In genomic region chr11:6050066-6050560, GRCm38 (mm10) we compare ENCODE assay signal across 24 mouse cellular contexts. TPM values are rescaled to one million over a fixed set of nuclear protein-coding genes. Genes with fewer than 3 reads are reported as not detected.
DNase-seq lines count a peak whose midpoint lies in the region; ATAC-seq and TF ChIP-seq lines count a peak whose summit lies in the region.
"Had no signal": no experiment of that assay in that cellular context is flagged by ENCODE, and none has a peak within 500 bp of the region (broad histone marks: within the 10 kb centered on the region; RNA-seq: fewer than 3 reads in every experiment).

No protein-coding gene starts in this region.

- no peak for TF ChIP-seq POLR2A in cerebellum, adult 2 months (IDR thresholded peaks at IDR 0.05; ENCODE audit: borderline replicate concordance, insufficient read depth, low read length)

- no peaks in the 10 kb centered on the region for H3K9me3 ChIP-seq in hindbrain, postnatal 0 days (ENCODE audit: low read length)
- H3K9me3 ChIP-seq in hindbrain, embryonic 12.5 days (replicated peaks) = no peaks in the 10 kb centered on the region
- H3K9me3 ChIP-seq: embryonic facial prominence, embryonic 10.5 days; heart, embryonic 15.5 days; kidney, embryonic 15.5 days; limb, embryonic 10.5 days had no signal

- H3K4me3 ChIP-seq in hindbrain, postnatal 0 days (ENCODE audit: low read length) = no peak overlapping the region
- no peak overlapping the region for H3K4me3 ChIP-seq in hindbrain, embryonic 12.5 days
- H3K4me3 ChIP-seq in cerebellum, adult 2 months (replicated peaks; ENCODE audit: insufficient read depth, low read depth, low read length) = peak overlapping the region; percentile 3
- H3K4me3 ChIP-seq: embryonic facial prominence, embryonic 10.5 days; heart, embryonic 15.5 days; kidney, embryonic 15.5 days; limb, embryonic 10.5 days had no signal

- 45% methylated on average over 4 of the region's 4 CpGs for WGBS in hindbrain, postnatal 0 days
- WGBS in hindbrain, embryonic 12.5 days = 76% methylated on average over 4 of the region's 4 CpGs
- 10% methylated on average over 4 of the region's 4 CpGs for WGBS in cerebellum, adult 2 months

- H3K4me2 ChIP-seq in hindbrain, postnatal 0 days (ENCODE audit: low read depth, low read length) = no peak overlapping the region
- no peak overlapping the region for H3K4me2 ChIP-seq in hindbrain, embryonic 12.5 days (replicated peaks)
- H3K4me2 ChIP-seq: heart, embryonic 15.5 days; kidney, embryonic 15.5 days; liver, embryonic 11.5 days had no signal

- H3K9ac ChIP-seq in hindbrain, postnatal 0 days (replicated peaks; ENCODE audit: low read length) = no peak overlapping the region
- no peak overlapping the region for H3K9ac ChIP-seq in hindbrain, embryonic 12.5 days
- H3K9ac ChIP-seq: forebrain, postnatal 0 days; heart, embryonic 15.5 days; kidney, embryonic 15.5 days; liver, postnatal 0 days had no signal

- H3K36me3 ChIP-seq in hindbrain, postnatal 0 days (ENCODE audit: insufficient read depth, low read length) = no peaks in the 10 kb centered on the region; the same call in 1 of the 2 replicates
- no peaks in the 10 kb centered on the region for H3K36me3 ChIP-seq in hindbrain, embryonic 12.5 days
- H3K36me3 ChIP-seq: embryonic facial prominence, embryonic 10.5 days; heart, embryonic 15.5 days; kidney, embryonic 15.5 days; limb, embryonic 10.5 days had no signal

- no peaks in the 10 kb centered on the region for H3K4me1 ChIP-seq in hindbrain, postnatal 0 days (ENCODE audit: insufficient read depth, low read length)
- no peaks in the 10 kb centered on the region for H3K4me1 ChIP-seq in hindbrain, embryonic 12.5 days
- peaks cover 49% of the 10 kb centered on the region for H3K4me1 ChIP-seq in cerebellum, adult 2 months (ENCODE audit: control insufficient read depth, insufficient read depth, low read length)
- H3K4me1 ChIP-seq: embryonic facial prominence, embryonic 10.5 days; heart, embryonic 15.5 days; kidney, embryonic 15.5 days; limb, embryonic 10.5 days had no signal

- no peak for DNase-seq in cerebellum, postnatal 4 days (ENCODE audit: low spot score in 2 of 2)
- no peak for DNase-seq in hindbrain, postnatal 0 days (ENCODE audit: low spot score)
- peak; percentile 72 to 81 for DNase-seq in cerebellum, adult 2 months
- DNase-seq in cerebellum, postnatal 36 days = peak; percentile 59 to 63
- no peak for DNase-seq in adrenal gland, adult 18-20 months (ENCODE audit: low spot score in 2 of 2)
- no peak for DNase-seq in adrenal gland, postnatal 10 days
- DNase-seq: adrenal gland, postnatal 36 days; forebrain, postnatal 0 days; heart, postnatal 36 days; kidney, adult 11 months; kidney, postnatal 4 days; liver, postnatal 0 days; right cerebral cortex, adult 18-20 months; right cerebral cortex, postnatal 4 days; thymus, postnatal 36 days had no signal

- H3K27ac ChIP-seq in hindbrain, postnatal 0 days = no peak overlapping the region
- no peak overlapping the region for H3K27ac ChIP-seq in hindbrain, embryonic 12.5 days
- H3K27ac ChIP-seq in cerebellum, adult 2 months (ENCODE audit: insufficient read depth, low read length) = peak overlapping the region; percentile 6; the same call in 1 of the 2 replicates
- H3K27ac ChIP-seq: embryonic facial prominence, embryonic 10.5 days; heart, embryonic 15.5 days; kidney, embryonic 15.5 days; limb, embryonic 10.5 days; macrophage had no signal

- peak; percentile 33; the same call in 1 of the 2 replicates for ATAC-seq in cerebellum, adult (ENCODE audit: insufficient number of reproducible peaks, low FRiP score, low TSS enrichment)
- peak; percentile 47; the same call in 1 of the 2 replicates for ATAC-seq in hindbrain, postnatal 0 days
- ATAC-seq in hindbrain, embryonic 12.5 days (ENCODE audit: low FRiP score) = no peak
- ATAC-seq: forebrain, postnatal 0 days; liver, postnatal 0 days; lung, postnatal 0 days had no signal

- H3K27me3 ChIP-seq in hindbrain, postnatal 0 days (ENCODE audit: insufficient read depth, low read length) = no peaks in the 10 kb centered on the region
- H3K27me3 ChIP-seq in hindbrain, embryonic 12.5 days = no peaks in the 10 kb centered on the region
- H3K27me3 ChIP-seq in cerebellum, adult 2 months (ENCODE audit: control insufficient read depth, insufficient read depth, low read length) = no peaks in the 10 kb centered on the region

- no peak for TF ChIP-seq CTCF in hindbrain, postnatal 0 days (IDR thresholded peaks at IDR 0.05; ENCODE audit: low read depth)
- TF ChIP-seq CTCF in cerebellum, adult 2 months (IDR thresholded peaks at IDR 0.05; ENCODE audit: borderline replicate concordance, insufficient read depth, low read depth, low read length) = no peak

RNA-seq across cellular contexts. Expression of gene Camk2b, which starts 16.0 kb away (rescaled TPM):
- total RNA-seq in hindbrain, postnatal 0 days (2014; rRNA removed) = 188 and 212 TPM in 2 replicates
- 160 and 165 TPM in 2 replicates for polyA plus RNA-seq in hindbrain, postnatal 0 days (2015; fragmentation: Nextera tagmentation; extraction: Ambion mirVana)
- 16.5 and 17.3 TPM in 2 replicates for polyA plus RNA-seq in hindbrain, embryonic 12.5 days (2016; fragmentation: Nextera tagmentation; extraction: Ambion mirVana)
- 479 and 518 TPM in 2 replicates for polyA plus RNA-seq in cerebellum, adult 2 months (2012; rRNA removed)
- total RNA-seq in adrenal gland, adult 18-20 months (2021) = 10 to 100 TPM; 11.5 to 16.9 TPM
- 10 to 100 TPM; 15.7 to 30.4 TPM for total RNA-seq in adrenal gland, postnatal 10 days (2021)

Comparison
In these comparisons a context has a peak if more than half of its experiments do, and no peak if none do; other contexts are left out.
1. DNase-seq: peak in cerebellum, adult 2 months (2 of 2) and cerebellum, postnatal 36 days (2 of 2); none in cerebellum, postnatal 4 days (0 of 2), hindbrain, postnatal 0 days (single experiment), adrenal gland, adult 18-20 months (0 of 2) and adrenal gland, postnatal 10 days (single experiment).